Mouse (Mus musculus) C2C12 (cell line): ENCODE results near the gene Itga8. TPM values are rescaled to one million over a fixed set of nuclear protein-coding genes. Genes with fewer than 3 reads are reported as not detected.

Experiments used
- H3K27me3 ChIP-seq: one replicate; pipeline ENCODE4 v1.6.1; 2011; ENCODE audit not compliant: control insufficient read depth, insufficient read depth, insufficient read length
- H3K36me3 ChIP-seq: one replicate; pipeline ENCODE4 v1.6.1; 2011; ENCODE audit not compliant: control insufficient read depth, insufficient read depth
- H3K4me3 ChIP-seq: one replicate; pipeline ENCODE4 v1.5.1; 2011; ENCODE audit warnings: mild to moderate bottlenecking, control low read depth; ENCODE audit not compliant: poor library complexity, insufficient read depth, severe bottlenecking
- H3K79me2 ChIP-seq: one replicate; pipeline ENCODE4 v1.6.1; 2011; ENCODE audit not compliant: control insufficient read depth, insufficient read depth
- H3K79me3 ChIP-seq: one replicate; pipeline ENCODE4 v1.6.1; 2011; ENCODE audit warnings: low read depth, control low read depth
- H3ac ChIP-seq: one replicate; pipeline ENCODE3; 2011; ENCODE audit warnings: low read depth; ENCODE audit not compliant: control insufficient read depth, insufficient read length
- CEBPB ChIP-seq: IDR thresholded peaks from one replicate; pipeline ENCODE4 v1.6.1; 2011; ENCODE audit warnings: low read depth, mild to moderate bottlenecking, control low read depth, moderate library complexity
- CTCF ChIP-seq: IDR thresholded peaks from one replicate; pipeline ENCODE4 v1.5.1; 2011; ENCODE audit not compliant: control insufficient read depth, insufficient read depth, insufficient read length
- FOSL1 ChIP-seq: IDR thresholded peaks from one replicate; pipeline ENCODE4 v1.8.0; 2011; ENCODE audit warnings: mild to moderate bottlenecking, low read length; ENCODE audit not compliant: poor library complexity, insufficient read depth, severe bottlenecking
- MAX ChIP-seq: IDR thresholded peaks from one replicate; pipeline ENCODE4 v1.6.1; 2011; ENCODE audit warnings: mild to moderate bottlenecking, control low read depth
- MYOD1 ChIP-seq: IDR thresholded peaks from one replicate; pipeline ENCODE4 v1.6.1; 2011; ENCODE audit warnings: low read depth; ENCODE audit not compliant: control insufficient read depth, insufficient read length
- MYOG ChIP-seq: IDR thresholded peaks from one replicate; pipeline ENCODE4 v1.6.1; 2011; ENCODE audit not compliant: control insufficient read depth, insufficient read length; ENCODE audit errors: extremely low read depth
- USF1 ChIP-seq: IDR thresholded peaks from one replicate; pipeline ENCODE4 v1.6.1; 2011; ENCODE audit warnings: low read depth, mild to moderate bottlenecking, control low read depth, moderate library complexity
- polyA plus RNA-seq: library from polyadenylated mRNA; unstranded; fragments of >200 nt; fragmentation: generic; extraction: Trizol; gene quantifications from one replicate; pipeline ENCODE4 v1.2.1, GENCODE M21; 2012; ENCODE audit warnings: missing spikeins

Itga8 gene
- polyA plus RNA-seq, 1 experiment = not detected

GRCm38 (mm10) chr2:12156401-12156800, 145.3 kb downstream of the Itga8 start:
- Histone ChIP-seq H3K4me3 (no peak overlapping the region), H3K27me3 (no peaks in the 10 kb centered on the region), H3K79me2 (no peaks in the 10 kb centered on the region), H3K36me3 (no peaks in the 10 kb centered on the region), H3ac (no peak overlapping the region), H3K79me3 (no peaks in the 10 kb centered on the region)
- TF ChIP-seq MYOG (no peak), CTCF (no peak), FOSL1 (no peak), MAX (no peak), USF1 (no peak), MYOD1 (no peak), CEBPB (no peak)

- Histone ChIP-seq H3ac (no peak overlapping the region), H3K27me3 (no peaks in the 10 kb centered on the region), H3K36me3 (no peaks in the 10 kb centered on the region), H3K79me2 (no peaks in the 10 kb centered on the region), H3K4me3 (no peak overlapping the region), H3K79me3 (no peaks in the 10 kb centered on the region)
- no peak for TF ChIP-seq FOSL1
- no peak for TF ChIP-seq CTCF
- TF ChIP-seq MYOD1 = no peak
- no peak for TF ChIP-seq MYOG
These were observed 147.0 kb downstream of the Itga8 start for GRCm38 (mm10) chr2:12154676-12155075.

- Histone ChIP-seq H3K4me3 (no peak overlapping the region), H3K79me3 (no peaks in the 10 kb centered on the region), H3K27me3 (no peaks in the 10 kb centered on the region), H3K79me2 (no peaks in the 10 kb centered on the region), H3ac (no peak overlapping the region), H3K36me3 (no peaks in the 10 kb centered on the region)
- TF ChIP-seq MYOG (no peak), USF1 (no peak), CEBPB (no peak), MAX (no peak), CTCF (no peak), MYOD1 (no peak), FOSL1 (no peak)
These were observed 148.2 kb downstream of the Itga8 start for GRCm38 (mm10) chr2:12153551-12153950.

GRCm38 (mm10) chr2:12147902-12148301, 153.8 kb downstream of the Itga8 start:
- TF ChIP-seq CTCF (no peak), USF1 (no peak), MYOD1 (no peak), MAX (no peak), FOSL1 (no peak), MYOG (no peak), CEBPB (no peak)
- H3K79me3 ChIP-seq = no peaks in the 10 kb centered on the region

GRCm38 (mm10) chr2:12146612-12147011, 155.1 kb downstream of the Itga8 start:
- no peak overlapping the region for H3K4me3 ChIP-seq
- no peaks in the 10 kb centered on the region for H3K79me2 ChIP-seq
- no peaks in the 10 kb centered on the region for H3K27me3 ChIP-seq
- no peaks in the 10 kb centered on the region for H3K36me3 ChIP-seq
- no peaks in the 10 kb centered on the region for H3K79me3 ChIP-seq
- TF ChIP-seq CTCF = no peak
- no peak for TF ChIP-seq USF1
- TF ChIP-seq MYOD1 = no peak
- no peak for TF ChIP-seq MAX
- TF ChIP-seq FOSL1 = no peak
- no peak overlapping the region for H3ac ChIP-seq

More at GRCm38 (mm10) chr2:12147902-12148301, 153.8 kb downstream of the Itga8 start:
- Histone ChIP-seq H3K36me3 (no peaks in the 10 kb centered on the region), H3ac (no peak overlapping the region), H3K79me2 (no peaks in the 10 kb centered on the region), H3K4me3 (no peak overlapping the region), H3K27me3 (no peaks in the 10 kb centered on the region)

- TF ChIP-seq CTCF (no peak), MYOG (no peak), MAX (no peak), CEBPB (no peak), FOSL1 (no peak), MYOD1 (no peak), USF1 (no peak)
- H3K79me3 ChIP-seq = no peaks in the 10 kb centered on the region
- no peak overlapping the region for H3K4me3 ChIP-seq
- H3ac ChIP-seq = no peak overlapping the region
- no peaks in the 10 kb centered on the region for H3K27me3 ChIP-seq
- no peaks in the 10 kb centered on the region for H3K79me2 ChIP-seq
- H3K36me3 ChIP-seq = no peaks in the 10 kb centered on the region
These were observed 162.9 kb downstream of the Itga8 start for GRCm38 (mm10) chr2:12138765-12139368.
